Mouse (Mus musculus) spleen, postnatal 10 days (tissue): ENCODE data around the gene Cadm2.

ENCODE experiments used
- DNase-seq, 2 experiments: peaks; one replicate each; pipeline ENCODE4 v3.0.0; 2021 to 2022; ENCODE audit warnings: low spot score in 2 of 2

Gene Cadm2

DNA sequence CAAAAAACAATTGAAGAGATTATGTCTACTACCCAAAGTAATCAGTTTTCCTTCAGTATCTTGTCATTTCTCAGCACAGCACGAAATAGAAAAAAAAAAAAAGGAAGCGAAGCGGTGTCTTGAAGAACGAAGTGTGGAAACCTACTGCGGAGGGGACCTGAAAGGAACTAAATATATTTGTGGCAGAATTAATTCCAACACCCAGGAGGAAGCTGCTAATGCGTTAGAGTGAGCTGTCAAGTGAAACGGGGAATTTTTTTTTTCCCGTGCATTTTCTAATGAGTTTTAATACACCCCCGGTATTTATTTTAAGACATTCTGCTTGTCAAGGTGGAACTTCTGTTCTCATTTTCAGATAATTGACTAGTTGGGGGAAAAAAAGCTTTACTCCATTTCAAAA is 111.6 kb downstream of the Cadm2 start:
- no peak for DNase-seq

DNA sequence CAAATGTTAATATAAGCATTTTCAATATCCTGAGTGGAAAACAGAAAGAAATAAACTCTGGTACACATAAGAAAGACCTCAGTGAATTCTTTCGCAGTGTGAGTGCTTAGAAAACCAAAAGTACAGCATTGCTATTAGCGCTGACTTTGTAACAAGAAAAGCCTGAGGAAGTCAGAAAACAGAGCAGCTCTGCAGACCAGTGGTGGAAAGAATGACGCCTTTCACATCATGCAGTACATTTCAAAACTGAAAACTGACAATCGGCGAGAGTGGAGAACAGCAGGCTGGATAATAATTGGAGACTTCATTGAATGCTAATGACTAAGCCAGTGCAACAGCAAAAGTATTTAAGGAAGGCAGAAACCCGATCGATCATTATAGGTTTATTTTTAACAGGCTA is 138.2 kb downstream of the Cadm2 start:
- DNase-seq, result no peak

DNA sequence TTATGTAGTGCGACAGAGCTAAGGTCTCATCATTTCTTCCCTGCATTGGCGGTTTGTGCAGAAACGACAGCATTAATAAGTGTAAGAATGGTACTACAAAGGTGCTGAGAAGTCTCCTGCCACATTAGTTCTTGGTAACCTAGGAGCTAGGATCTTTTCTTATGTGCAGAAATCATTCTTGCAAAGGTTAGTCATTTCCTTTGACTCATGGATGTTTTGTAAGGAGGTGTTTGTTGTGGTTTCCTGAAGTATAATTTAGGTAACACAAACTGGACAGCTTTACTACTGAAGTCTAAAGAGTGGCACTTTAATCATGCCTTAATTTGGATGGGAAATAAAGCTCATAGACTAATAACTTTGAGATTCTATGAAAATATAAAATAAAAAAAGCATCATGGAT is 153.7 kb downstream of the Cadm2 start:
- DNase-seq, result no peak

DNA sequence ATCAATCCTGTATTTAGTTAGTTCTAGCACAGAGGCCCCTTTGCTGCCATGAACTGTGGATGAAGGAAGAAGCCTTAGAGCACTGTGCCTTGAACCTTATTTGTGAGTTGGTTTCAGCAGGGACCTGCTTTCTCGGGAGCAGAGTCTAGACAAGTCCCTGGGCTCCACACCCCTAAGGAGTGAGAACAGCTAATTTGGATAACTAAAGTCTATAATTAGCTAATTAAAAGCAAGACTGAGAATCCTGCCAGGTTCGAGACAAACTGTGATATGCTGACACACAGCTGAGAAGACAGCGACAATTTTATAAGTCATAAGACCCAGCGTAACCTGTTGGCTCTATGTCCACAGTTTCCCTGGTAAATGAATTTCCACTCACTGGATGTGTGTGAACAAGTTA is 184.4 kb downstream of the Cadm2 start:
- no peak for DNase-seq

DNA sequence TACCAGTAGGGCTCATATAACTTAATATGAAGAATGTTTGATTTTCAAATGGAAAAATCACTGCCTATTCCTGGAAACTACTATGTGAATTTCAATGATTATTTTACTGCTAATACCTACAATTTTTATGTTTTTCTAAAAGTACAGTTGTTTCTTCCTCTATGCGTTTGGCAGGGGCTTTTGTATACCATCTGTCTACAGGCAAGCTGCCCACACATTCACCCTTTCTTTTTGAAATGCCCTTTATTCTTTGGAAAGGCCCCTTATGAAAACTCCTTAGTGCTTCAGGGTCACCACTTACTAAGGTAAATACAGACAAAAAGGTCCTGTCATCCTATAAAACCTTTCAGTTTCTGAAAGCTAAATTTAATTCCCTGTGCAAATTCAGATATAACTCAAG is 195.3 kb downstream of the Cadm2 start:
- DNase-seq, result no peak

DNA sequence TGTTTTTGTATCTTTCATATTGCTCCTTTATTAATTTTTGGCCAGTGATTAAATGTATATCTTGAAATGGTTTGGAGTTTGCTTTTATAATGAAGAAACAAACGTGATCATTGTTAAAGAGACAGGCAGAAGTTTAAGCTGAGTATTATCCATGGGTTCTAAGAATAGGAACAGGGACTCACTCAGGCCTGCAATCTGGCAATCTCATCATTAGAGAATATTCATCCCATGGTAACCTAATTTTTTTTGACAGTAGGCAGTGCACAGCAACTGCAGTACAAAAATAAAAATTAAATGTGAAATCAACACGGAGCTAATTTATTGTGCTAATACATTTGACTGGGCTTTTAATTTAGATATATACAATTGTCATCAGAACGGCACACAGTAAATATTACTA is 209.8 kb downstream of the Cadm2 start:
- DNase-seq, result no peak

DNA sequence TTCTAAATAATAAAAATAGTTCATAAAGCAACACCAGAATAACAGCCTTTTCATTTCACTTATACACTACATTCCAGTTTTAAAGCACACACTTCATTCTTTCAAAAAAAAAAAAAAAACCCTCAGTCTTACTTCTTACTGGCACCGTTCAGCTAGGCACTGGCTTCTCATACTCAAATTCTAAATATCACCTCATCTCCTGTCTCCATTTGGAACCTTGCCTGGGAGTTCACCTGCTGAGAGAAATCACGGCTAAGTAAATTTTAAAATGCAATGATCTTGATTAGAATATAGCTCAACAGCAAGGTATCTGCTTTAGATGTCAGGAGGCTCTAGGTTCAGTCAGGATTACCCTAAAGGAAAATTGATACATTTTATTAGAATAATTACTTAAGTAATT is 210.2 kb downstream of the Cadm2 start:
- DNase-seq, result no peak

DNA sequence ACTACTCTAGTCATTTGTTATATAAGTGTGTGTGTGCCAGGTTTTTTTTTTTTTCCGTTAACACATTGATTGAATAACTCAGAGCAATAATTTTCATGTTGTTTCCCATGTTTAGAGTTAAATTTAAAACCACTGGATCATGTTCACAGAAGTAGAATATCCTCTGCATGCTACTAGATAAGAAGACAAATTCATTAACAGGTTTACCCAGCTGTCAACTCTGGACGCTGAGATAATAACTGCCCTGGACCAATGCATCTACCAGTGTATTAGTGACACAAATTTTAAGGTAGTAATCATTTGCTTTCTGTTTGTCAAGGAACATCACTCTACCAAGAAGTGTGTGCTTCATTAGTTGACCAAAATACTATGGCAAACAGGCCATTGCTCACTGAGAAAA is 253.0 kb downstream of the Cadm2 start:
- DNase-seq, result no peak

DNA sequence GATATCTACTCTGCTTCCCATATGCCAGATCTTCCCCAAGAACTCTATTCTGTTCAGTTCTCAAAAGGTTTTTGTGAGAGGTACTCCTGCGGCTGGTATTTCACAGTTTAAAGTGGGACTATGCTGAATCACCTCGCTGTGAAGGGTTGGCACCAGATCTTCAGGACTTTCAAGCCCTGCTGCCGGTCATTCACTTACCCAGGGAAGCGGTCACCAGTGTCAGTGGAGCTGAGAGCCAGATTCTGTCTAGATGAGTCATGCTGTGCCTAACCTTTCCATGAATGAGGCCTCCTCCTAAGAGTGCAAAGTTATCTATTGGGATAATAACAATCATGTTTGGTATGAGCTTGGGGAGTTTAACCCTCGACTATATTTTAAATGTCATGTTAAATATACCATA is 272.7 kb downstream of the Cadm2 start:
- no peak for DNase-seq

DNA sequence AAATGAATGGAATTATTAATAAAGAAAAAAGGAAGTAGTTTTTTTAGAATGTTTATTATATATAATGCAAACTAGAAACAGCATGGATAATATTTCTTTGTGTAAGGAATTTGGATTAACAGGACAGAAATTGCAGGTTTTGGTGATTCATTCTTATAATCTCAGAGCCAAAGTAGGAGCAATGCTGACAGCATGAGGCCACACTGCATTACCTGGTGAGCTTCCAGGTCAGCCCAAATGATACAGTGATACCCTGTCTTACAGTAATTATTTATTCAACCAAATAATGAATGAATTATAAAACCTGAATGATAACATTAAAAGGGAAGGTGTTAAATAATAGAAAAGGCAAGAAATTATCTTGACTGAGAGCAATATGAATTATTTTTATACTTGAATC is 273.1 kb downstream of the Cadm2 start:
- DNase-seq, result no peak

DNA sequence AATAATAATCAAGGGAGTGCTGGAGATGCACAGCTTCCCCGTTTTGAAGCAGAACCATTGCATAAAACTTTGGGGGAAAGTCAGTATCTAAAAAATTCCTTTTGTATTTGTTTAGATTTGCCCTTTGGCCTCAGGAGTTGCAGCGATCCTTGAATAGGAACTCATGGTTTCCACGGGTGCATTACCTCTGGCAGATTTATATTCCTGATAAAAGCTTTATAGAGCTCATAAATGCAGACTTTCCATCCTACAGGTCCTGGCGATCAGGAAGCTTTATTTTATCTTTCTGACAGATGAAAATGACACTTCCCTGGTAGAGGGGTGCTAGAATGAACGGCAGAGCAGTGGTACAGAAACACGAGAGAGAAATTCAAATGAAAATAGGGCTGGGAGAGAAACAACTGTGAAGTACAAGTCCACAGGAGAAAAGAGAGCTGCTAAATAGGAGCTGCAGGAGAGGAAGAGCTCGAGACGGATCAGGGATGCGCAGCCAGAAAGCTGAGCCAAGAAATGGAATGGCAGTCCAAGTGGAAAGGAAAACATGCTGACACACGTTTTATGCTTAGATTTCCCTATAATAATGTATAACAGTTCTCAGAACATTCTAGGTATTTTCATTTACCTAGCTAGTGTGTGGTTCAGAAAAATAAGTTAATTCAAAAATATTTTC is 274.0 kb downstream of the Cadm2 start:
- no peak for DNase-seq

DNA sequence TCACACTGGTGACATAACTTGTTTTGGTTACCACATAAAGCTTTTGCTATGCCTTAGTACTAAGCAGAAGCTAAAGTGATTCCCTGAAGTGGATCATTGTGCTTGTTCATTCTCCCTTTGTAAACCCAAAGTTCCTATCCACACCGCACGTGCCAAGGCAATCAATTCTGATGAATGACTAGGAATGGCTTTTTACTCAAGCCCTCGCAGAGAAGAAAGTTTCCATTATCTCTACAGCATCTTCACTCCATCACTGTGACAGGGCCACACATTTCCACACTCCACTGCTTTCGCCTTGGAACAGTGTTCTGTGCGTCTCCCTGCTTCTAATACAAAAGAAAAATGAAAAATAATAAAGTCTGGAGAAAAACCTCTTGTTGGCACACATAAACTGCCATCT is 276.5 kb downstream of the Cadm2 start:
- no peak for DNase-seq

DNA sequence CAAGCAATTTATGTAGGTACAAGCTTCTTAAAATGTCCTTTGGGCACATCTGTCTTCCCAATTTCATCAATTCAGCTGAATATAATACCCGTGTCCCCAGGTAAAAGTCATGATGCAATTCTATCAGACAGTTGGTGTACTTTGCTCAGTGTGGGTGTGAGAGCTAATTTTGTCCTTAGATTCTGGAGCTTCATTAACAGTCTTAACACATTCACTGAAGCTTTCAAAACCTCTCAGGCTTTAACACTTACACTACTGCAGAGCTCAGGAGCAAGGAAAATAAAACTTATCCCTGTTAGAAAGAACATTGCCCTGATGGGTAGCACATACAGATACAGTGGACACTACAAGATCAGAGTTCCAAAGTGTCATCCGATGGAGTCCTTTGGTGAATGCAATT is 309.7 kb downstream of the Cadm2 start:
- no peak for DNase-seq

DNA sequence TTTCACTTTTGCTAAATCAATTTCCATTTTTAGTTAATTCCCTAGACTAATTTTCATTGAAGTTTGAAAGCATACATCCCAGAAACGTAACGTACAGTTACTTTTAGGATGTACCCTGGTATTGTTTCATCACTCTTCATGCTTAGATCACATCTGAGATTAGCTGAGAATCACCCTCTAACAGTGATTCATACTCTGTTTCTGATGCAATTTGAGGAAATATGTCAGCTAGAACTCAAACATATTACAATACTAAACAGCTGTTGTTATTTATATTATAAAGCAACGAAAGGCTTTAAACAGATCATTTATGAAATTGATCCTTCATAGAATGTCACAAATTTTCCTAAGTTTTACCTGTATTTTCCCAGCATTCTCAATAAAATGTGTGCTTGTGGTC is 336.0 kb downstream of the Cadm2 start:
- DNase-seq, result no peak

DNA sequence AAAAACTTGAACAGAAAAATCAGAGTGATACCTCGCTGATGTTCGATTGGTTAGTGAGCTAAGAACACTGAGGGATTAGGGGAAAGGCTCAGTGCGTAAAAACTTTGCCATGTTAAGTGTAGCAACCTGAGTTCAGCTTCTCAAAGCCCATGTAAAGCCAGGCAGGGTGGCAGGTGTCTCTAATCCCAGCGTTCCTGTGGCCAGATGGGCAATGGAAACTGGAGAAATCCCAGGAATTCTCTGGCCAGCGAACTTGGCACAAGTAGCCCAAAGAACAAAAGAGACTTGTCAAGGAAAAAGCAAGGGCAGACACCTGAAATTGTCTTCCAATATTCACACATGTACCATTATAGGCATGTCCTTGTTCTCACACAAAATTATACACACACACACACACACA is 377.1 kb downstream of the Cadm2 start:
- no peak for DNase-seq

DNA sequence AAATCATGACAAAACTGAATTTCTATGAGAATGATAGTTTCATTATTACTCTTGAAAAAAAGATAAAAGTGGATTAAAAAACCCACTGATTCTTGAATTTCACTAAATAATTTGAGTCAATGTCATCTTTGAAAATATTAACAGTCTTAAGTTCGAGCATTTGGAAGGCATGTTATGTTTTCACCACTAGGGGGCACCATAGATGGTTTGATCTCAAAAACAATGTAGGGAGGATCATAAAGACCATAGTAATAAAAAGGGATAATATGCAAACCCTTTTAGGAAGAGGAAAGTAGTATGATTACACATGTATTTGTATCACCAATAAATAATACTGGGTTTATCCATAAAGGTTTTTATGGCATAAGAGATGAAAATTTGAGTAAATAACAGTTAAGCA is 385.8 kb downstream of the Cadm2 start:
- no peak for DNase-seq

DNA sequence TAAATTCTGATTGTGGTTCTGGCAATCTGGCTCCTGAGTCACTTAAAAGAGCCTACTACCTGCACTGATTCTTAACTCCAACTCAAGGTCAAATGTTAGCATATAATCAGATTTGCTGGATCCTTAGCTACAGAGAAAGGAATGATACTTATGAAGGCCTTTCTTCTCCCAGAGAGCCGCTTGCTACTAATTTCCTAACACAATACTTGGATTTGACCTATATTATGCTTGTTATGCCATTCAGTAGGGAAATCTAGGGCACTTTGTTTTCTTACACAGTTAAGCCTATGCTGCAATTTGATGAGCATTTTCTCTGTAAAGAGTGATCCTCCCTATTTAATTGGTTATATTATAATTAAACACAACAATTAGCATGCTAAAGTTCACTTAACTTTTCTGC is 394.0 kb downstream of the Cadm2 start:
- no peak for DNase-seq

DNA sequence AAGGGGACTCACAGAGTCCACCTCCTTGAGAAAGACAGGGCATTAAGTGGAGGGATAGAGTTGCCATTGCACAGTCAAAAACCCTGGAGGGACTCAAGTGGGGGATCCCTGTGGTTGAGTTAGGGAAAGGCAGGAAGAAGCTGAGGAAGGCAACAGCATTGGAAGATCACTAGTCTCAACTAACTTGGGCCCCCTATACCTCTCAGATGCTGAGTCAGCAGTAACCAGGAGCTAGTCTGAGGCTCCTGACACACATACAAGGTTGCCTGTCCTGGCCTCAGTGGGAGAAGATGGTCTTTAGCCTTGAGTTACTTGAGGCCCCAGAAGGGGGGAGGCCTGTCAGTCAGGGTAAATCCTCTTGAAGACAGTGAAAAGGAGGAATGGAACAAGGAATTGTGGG is 417.4 kb downstream of the Cadm2 start:
- no peak for DNase-seq

DNA sequence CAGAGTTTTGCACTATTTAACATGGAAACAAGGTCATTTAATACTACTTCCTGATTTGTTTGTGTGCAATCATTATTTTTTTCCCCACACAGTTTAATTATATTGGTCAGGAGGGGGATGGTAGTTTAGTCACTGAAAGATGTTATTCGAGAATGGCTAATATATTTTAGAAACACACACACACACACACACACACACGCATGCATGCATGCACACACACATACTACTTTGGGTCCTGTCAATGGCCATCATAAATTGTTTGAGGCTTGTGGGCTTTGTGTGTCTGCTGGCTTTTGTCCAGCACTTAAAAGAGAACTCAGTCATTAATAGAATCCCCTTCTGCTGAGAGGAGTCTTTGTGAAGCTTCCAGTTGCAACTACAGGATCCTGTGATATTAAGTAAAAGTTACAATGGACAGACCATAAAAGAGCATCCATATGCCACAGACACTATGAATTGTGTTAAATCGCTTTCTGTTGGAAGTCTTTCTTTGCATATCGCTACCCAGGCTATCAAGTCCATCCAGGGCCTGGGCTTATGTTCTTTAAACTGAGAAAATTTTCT is 427.8 kb downstream of the Cadm2 start:
- DNase-seq, result no peak

DNA sequence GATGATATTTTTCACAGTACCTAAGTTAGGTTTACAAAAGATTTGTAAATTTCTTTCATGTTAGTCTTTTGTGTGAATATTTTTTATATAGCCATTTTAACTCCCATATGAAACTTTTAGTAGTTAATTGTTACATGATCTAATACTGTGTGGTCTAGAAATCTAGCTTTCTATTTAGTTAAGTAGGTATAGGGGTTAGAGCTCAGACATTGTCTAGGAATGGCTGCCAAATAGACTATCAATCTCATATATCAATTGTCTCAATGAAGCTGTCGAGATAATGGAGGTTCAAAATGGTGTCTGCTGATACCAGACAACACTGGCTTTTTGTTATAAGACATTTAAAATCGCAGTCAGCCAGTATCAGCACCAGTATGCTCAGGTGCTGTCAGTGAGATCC is 428.3 kb downstream of the Cadm2 start:
- no peak for DNase-seq

DNA sequence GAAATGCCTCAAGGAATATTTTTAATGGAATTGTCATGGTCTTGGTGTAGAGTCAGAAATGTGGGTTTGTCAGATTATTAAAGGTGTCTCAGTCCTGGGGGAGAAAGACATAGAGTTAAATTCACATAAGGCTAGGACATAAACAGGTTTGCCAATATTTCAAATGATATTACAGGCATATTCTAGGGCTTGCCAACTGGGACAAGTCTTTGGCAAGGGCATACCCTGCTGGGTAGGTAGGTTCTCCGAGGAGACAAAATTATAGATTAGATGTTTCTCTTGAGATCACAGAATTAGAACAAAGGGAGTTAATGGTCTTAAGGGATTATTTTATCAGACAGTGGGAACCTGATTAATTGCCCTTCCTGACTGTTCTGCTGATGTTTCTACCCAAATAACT is 434.4 kb downstream of the Cadm2 start:
- no peak for DNase-seq

DNA sequence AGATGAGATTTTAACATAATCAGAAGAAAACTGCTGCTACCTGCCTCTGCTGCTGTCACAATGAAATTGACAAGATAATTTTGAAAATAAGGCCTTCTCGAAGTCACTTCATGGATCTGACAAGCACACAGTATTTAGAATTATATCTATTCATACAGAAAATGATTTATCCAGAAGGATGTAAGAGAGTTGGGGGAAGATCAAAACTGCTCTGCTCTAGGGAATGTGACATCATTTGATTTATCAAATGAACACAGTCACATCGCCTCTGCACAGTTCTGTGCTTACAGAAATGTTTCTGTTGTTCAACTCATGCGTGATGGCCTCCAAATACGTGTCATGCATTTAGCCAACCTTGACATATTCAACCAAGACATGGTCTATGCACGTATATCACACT is 437.8 kb downstream of the Cadm2 start:
- no peak for DNase-seq

DNA sequence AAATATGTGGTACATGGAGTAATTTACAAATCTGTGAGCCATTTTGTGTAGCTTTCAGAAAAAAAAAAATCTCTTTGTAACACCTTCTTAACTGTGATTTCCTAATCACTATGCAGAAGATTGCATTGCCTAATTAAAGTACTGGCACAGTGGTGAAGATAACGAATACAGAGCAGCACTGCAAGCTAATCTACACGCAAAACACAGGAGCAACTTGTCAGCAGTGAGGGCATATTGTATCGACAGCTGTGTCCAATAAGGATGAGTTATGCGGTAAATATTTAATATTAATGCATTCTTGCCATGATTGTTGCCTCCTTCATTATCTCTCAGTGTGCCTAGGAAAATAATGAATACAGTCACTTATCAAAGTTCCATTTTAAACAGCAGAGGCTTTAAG is 445.3 kb downstream of the Cadm2 start:
- DNase-seq, result no peak

DNA sequence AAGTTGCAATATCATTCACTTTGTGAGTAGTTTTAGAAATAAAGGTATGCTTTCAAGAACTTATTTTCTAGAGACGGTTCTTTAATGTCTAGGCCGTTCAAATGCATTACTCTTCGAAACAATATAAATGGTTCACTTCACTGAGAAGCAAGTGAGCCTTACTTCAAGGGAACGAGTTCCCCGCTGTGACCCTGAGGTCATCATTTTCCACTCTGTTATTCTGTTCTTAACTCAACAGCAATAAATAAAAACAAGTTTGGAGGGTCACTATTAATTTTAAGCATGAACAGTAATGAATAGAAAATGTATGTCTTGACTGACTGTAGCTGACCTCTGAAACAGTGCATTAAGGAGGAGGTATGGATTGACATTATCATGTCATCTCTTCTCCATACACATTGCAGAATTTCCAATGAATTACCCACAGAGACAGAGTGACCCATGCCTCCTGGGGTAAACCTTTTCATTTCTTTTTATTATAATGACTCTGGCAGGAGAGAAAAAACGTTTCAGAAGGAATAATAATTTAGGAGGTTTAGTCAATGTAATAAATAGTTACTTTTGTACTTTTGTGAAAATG is 458.4 kb downstream of the Cadm2 start:
- DNase-seq, result no peak
